Mouse (Mus musculus) midbrain, embryonic 10.5 days (tissue): ENCODE measurements around the gene Rab3il1. TPM values are rescaled to one million over a fixed set of nuclear protein-coding genes. Genes with fewer than 3 reads are reported as not detected.

Experiments used
- DNase-seq: peaks from one replicate; pipeline ENCODE4 v3.0.0-alpha.2; 2017; ENCODE audit warnings: low spot score
- H3K27ac ChIP-seq: fragments of 300-500 bp; sonication (generic); replicated peaks from 2 replicates; pipeline ENCODE4 v1.5.1; 2016; ENCODE audit warnings: mild to moderate bottlenecking
- H3K27me3 ChIP-seq: fragments of 300-500 bp; sonication (generic); 2 replicates; pipeline ENCODE4 v1.6.1; 2016; ENCODE audit warnings: low read depth, mild to moderate bottlenecking; ENCODE audit not compliant: poor library complexity, severe bottlenecking
- H3K36me3 ChIP-seq: fragments of 300-500 bp; sonication (generic); 2 replicates; pipeline ENCODE4 v1.6.1; 2016; ENCODE audit warnings: mild to moderate bottlenecking, moderate library complexity
- H3K4me1 ChIP-seq: fragments of 300-500 bp; sonication (generic); 2 replicates; pipeline ENCODE4 v1.6.1; 2016
- H3K4me3 ChIP-seq: fragments of 300-500 bp; sonication (generic); 2 replicates; pipeline ENCODE4 v1.5.1; 2016; ENCODE audit warnings: mild to moderate bottlenecking, moderate library complexity
- H3K9me3 ChIP-seq: fragments of 300-500 bp; sonication (generic); replicated peaks from 2 replicates; pipeline ENCODE4 v1.6.1; 2016; ENCODE audit warnings: mild to moderate bottlenecking
- WGBS: fragments of 180-500 bp; shearing (Covaris S2); methylation state at CpG from one replicate; pipeline ENCODE4 v1.1.7; 2016; 5-methylcytosine and 5-hydroxymethylcytosine counted together
- polyA plus RNA-seq: library from polyadenylated mRNA; unstranded; fragments of >200 nt; fragmentation: Nextera tagmentation; extraction: Ambion mirVana; gene quantifications from 2 replicates; pipeline ENCODE4 v1.2.1, GENCODE M21; 2016

Rab3il1 gene
- polyA plus RNA-seq, 1 experiment from 2014 or later: 34.6 TPM

DNA sequence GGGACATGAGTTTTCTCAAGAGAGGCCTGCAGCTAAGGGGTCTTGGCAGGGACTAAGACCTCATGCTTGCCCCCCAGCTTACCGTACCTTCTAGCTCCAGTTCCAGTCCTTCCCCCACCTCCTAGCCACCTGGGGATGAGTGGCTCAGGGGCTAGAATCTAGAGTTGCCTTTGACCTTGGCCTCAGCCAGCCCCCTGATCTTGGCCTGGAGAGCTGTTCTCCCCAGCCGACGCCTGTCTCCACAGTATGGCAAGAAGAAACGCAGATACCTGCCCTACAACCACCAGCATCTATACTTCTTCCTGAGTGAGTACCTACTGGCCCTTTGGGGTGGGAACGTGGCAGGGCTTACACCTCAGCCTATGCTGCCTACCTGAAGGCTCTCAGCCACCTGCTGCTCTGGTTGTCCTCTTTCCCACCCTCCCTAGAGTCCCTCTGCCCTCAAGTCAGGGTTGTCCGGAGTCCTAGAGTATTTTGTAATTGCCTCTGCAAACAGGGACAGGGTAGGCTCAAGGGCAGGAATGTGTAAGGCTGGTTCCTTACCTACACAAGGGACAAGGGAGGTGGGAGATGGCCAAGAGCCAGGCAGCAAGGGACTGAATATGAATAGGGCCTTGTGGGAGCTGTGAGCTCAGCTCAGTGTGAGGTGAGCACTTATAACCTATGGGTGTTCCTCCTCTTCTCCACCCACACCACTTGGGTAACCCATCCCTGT lies 53.0 kb downstream of the Rab3il1 start:
- H3K27ac ChIP-seq: no peak overlapping the region
- 87% methylated on average over 6 of the region's 6 CpGs for WGBS
- H3K9me3 ChIP-seq: no peaks in the 10 kb centered on the region
- no peak overlapping the region for H3K4me3 ChIP-seq
- no peaks in the 10 kb centered on the region for H3K27me3 ChIP-seq
- DNase-seq: no peak
- peaks cover 5% of the 10 kb centered on the region; the same call in 1 of the 2 replicates for H3K4me1 ChIP-seq
- peaks cover 9% of the 10 kb centered on the region; the same call in 1 of the 2 replicates for H3K36me3 ChIP-seq

DNA sequence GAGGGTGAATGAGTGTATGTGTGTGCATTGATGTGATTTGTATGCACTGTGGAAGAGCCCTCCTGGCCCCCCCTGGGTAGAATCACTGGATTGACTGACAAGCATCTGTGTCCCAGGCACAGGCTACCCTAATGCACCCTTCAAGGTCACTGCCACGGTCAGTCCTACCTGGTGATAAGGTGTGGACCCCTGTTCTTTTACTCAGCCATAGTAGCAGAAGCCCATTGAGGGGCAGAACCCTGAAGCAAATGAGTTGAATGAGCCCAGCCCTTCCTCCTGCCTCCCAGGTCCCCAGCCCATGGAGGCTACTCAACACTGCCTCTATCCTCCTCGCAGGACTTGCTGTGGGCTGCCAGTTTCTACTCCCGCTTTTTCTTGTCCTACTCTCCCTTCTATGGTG lies 53.8 kb downstream of the Rab3il1 start:
- H3K9me3 ChIP-seq: no peaks in the 10 kb centered on the region
- DNase-seq: no peak
- peaks cover 8% of the 10 kb centered on the region for H3K4me1 ChIP-seq
- H3K27ac ChIP-seq: no peak overlapping the region
- no peaks in the 10 kb centered on the region for H3K27me3 ChIP-seq
- WGBS: 84% methylated on average over 3 of the region's 3 CpGs
- peaks cover 9% of the 10 kb centered on the region; the same call in 1 of the 2 replicates for H3K36me3 ChIP-seq
- H3K4me3 ChIP-seq: no peak overlapping the region

DNA sequence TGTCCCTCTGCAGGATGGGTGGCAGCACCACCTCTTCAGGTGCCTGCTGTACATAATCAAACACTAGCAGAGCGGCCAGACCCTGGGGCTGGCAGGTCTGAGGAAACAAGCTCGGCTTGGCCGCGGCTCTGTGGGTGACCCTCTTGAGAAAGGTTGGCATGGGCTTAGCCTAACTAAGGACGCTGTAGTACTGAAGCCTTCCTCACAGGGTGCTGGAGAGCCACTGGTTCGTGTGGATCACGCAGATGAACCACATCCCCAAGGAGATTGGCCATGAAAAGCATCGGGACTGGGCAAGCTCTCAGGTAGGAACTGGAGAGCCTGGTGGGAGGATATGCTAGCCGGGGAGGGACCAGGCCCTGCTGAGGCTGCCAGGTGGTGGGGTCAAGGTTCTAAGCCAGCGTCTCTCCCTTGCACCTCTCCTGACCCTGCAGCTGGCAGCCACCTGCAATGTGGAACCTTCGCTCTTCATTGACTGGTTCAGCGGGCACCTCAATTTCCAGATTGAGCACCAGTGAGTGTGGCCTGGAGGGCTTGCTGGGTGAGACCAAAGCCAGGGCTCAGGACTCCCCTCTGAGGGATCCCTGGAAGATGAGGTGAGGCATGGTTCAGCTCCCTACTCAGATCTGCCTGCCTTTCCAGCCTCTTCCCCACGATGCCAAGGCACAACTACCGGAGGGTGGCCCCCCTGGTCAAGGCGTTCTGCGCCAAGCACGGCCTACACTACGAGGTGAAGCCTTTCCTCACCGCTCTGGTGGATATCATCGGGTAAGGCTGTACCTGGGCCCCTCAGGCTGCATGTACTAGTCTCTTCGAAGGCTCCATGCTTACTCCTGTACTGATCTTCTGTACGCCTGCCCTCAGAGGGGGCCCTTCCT lies 54.6 kb downstream of the Rab3il1 start:
- 89% methylated on average over 22 of the region's 22 CpGs for WGBS

DNA sequence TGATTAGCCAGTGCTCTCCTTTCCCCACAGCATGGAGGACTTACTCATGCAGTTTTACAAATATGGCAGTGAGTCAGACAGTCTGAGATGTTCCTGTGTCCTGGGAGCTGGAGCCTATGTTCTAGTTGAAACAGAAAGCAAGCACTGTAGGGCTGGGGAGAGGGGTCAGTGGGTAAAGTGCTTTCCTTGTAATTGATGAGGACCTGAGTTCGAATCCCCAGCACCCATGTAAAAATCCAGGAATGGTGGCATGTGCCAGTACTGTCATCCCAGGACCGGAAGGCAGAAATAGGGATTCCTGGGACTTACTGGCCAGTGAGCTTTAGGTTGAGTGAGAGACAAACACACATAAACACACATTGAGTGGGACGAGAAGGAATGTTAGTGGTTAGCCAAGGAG lies 55.2 kb downstream of the Rab3il1 start:
- H3K27ac ChIP-seq: no peak overlapping the region
- H3K36me3 ChIP-seq: peaks cover 17% of the 10 kb centered on the region
- H3K4me1 ChIP-seq: peaks cover 14% of the 10 kb centered on the region
- no peaks in the 10 kb centered on the region for H3K27me3 ChIP-seq
- WGBS: 95% methylated on average over 3 of the region's 3 CpGs
- no peak for DNase-seq
- H3K4me3 ChIP-seq: no peak overlapping the region
- no peaks in the 10 kb centered on the region for H3K9me3 ChIP-seq

More for the DNA sequence above, 54.6 kb downstream of the Rab3il1 start:
- H3K27me3 ChIP-seq: no peaks in the 10 kb centered on the region
- peaks cover 10% of the 10 kb centered on the region; the same call in 1 of the 2 replicates for H3K36me3 ChIP-seq
- H3K27ac ChIP-seq: no peak overlapping the region; the same call in 1 of the 2 replicates
- no peak overlapping the region for H3K4me3 ChIP-seq
- H3K9me3 ChIP-seq: no peaks in the 10 kb centered on the region
- H3K4me1 ChIP-seq: peaks cover 10% of the 10 kb centered on the region
- no peak for DNase-seq

DNA sequence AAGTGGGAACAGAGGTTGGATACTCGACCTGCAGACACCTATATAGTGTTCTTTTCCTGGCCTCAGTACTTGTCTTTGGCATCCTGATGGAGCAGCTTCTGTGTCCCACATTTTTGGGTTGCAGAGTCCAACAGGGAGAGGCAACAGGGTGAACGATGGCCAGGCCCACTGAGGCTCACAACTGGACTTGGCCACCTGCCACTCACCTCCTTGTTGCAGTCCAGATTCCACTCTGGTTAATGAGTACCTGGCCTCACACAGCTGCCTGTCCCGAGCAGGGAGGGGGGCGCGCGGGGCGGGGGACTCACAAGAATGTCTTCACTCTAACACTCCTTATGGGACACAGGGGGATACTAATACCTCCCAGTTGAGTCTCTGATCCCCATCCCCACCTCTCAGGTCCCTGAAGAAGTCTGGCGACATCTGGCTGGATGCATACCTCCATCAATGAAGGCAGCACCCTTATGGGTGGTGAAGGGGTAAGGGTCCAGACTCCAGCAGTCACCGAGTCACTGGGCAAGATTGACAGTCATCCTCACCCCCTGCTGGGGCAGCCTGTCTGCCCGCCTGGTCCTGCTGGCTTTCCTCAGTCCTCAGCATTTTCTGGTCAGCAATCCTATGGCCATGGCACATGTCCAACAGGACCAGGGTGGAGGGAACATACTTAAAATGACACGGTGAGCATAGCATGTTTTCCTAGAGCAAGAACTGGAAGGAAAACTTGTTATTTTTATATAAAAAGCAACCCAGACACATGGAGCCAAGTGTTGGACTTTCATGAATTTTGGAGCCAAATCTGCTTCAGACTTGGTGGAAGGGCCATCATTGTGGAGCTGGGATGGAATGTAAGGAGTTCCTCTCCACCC lies 56.2 kb downstream of the Rab3il1 start:
- no peak for DNase-seq
- Histone ChIP-seq H3K4me1 (peaks cover 14% of the 10 kb centered on the region), H3K36me3 (peaks cover 27% of the 10 kb centered on the region), H3K4me3 (no peak overlapping the region), H3K27ac (no peak overlapping the region), H3K9me3 (no peaks in the 10 kb centered on the region), H3K27me3 (no peaks in the 10 kb centered on the region)
- 76% methylated on average over 11 of the region's 11 CpGs for WGBS

DNA sequence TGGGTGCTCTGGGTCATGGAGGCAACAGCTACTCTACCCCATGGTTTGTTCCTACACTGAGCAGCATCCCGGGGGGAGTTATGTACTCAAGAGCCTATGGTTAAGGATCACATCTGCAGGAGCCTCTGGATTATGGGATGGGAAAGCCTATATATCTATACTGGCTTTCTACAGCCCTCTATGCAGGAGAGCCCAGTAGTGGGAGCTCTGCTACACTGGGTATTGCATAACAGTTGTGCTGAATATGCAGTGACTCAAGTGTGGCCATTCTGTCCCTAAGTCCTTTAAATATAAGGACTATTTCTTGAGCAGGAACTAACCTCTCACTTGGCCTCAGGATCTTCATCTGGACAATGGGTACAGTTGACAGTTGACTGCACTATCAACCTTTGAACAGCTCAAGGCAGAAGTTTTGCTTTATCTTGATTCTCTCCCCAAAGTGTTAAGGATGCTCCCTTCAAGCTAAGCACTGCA lies 56.9 kb downstream of the Rab3il1 start:
- H3K4me3 ChIP-seq: no peak overlapping the region
- peaks cover 34% of the 10 kb centered on the region for H3K36me3 ChIP-seq
- no peaks in the 10 kb centered on the region for H3K9me3 ChIP-seq
- WGBS: 81% methylated on average over 1 of the region's 1 CpGs
- DNase-seq: no peak
- no peak overlapping the region for H3K27ac ChIP-seq
- H3K27me3 ChIP-seq: no peaks in the 10 kb centered on the region
- H3K4me1 ChIP-seq: peaks cover 14% of the 10 kb centered on the region

DNA sequence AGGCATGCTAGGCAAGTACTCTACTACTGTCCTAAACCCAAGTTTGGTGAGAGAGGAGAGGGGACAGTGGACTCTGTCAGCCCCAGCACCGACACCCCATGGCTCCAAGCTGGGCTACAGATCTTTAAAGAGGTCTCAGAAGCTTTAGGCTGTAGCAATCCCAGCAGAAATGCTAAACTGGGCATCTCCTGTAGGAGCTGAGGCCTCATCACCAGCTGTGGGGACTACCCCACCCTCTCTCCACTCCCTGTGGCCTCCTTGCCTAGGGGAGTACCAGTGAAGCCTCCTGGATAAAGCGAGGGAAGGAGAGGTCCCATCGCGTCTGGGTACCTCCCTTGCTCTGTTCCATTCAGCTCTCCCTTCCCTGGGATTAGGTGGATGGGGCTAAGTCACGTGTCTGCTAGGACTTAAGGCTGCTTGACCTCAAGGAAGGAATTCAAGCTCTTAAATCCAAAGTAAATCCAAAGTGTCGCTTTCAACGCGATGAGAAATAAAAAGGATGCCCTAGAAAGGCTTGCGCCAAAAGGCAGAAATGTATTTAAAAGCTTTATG lies 57.5 kb downstream of the Rab3il1 start:
- no peak for DNase-seq
- WGBS: 53% methylated on average over 9 of the region's 9 CpGs
- Histone ChIP-seq H3K27ac (no peak overlapping the region), H3K4me1 (peaks cover 14% of the 10 kb centered on the region), H3K4me3 (no peak overlapping the region), H3K36me3 (peaks cover 40% of the 10 kb centered on the region), H3K27me3 (no peaks in the 10 kb centered on the region), H3K9me3 (no peaks in the 10 kb centered on the region)

DNA sequence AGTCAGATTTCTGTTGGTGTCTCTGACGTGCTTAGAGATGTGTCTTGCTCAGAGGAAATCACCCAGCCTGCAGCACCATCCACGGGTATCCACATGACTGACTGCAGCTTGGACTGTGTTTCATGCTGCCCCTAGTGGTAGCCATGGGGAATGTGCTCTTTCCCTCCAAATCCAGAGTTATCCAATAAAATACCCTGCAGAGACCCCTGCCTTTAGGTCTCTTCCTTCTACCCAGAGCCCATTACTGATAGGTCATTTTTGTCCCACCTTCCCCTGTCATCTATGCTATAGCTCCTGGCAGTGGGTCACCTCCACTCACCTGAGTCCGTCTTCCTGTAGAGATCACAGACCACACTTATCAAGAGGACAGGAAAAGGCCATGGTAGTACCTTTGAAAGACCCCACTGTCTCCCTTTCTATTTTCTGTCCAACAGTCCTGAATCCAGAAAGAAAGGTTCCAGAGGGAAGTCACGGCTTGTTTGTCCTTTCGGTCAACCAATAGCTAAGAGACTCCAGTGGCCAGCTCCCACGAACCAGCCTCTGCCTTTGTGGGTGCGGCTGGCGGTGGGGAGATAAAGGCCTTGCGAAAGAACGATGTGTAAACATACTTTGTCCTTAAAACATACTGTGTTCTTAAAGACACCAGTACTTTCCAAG lies 58.6 kb downstream of the Rab3il1 start:
- Histone ChIP-seq H3K36me3 (peaks cover 51% of the 10 kb centered on the region), H3K4me3 (no peak overlapping the region), H3K4me1 (peaks cover 14% of the 10 kb centered on the region), H3K9me3 (no peaks in the 10 kb centered on the region), H3K27me3 (no peaks in the 10 kb centered on the region), H3K27ac (no peak overlapping the region; the same call in 1 of the 2 replicates)
- 59% methylated on average over 10 of the region's 10 CpGs for WGBS
- peak; percentile 53 for DNase-seq

DNA sequence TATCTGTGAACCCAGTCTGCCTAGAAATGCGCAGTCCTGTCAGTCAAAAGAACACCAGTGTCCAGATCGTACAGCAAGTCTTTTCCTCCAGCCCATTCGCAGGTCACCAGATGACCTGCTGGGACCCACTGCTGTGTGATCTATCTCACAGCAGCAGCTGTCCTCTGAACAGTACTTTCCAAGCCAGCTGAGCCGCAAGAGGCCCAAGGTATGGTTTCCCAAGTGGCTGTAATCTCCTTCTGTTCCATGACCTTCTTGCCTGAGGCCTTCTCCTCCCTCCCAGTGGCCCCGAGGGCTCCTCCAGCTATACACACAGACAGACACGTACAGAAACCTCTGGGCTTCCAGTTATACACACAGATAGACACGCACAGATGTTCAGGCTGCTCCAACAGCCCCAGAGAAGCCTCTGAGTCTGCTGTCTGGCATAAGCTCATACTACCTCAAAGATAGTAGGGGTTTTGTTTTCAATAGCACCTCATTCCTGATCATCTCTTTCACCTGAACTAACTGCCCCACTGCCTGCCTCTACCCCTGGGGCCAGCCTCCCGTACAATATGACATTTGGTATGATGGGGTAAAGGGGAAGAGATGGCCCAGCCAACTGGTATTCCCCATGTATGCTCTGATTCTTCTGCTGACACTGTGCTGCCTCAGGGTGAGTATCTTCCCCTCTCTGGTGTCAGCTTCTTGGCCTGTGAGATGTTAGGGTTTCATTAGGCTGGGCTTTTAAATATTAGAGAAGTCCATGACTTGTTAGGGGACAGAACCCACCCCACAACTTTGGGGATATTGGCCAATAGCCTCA lies 59.5 kb downstream of the Rab3il1 start:
- DNase-seq: peak; percentile 26
- WGBS: 60% methylated on average over 8 of the region's 8 CpGs
- Histone ChIP-seq H3K27me3 (no peaks in the 10 kb centered on the region), H3K4me1 (peaks cover 14% of the 10 kb centered on the region), H3K27ac (no peak overlapping the region; the same call in 1 of the 2 replicates), H3K36me3 (peaks cover 60% of the 10 kb centered on the region), H3K9me3 (no peaks in the 10 kb centered on the region), H3K4me3 (no peak overlapping the region)

DNA sequence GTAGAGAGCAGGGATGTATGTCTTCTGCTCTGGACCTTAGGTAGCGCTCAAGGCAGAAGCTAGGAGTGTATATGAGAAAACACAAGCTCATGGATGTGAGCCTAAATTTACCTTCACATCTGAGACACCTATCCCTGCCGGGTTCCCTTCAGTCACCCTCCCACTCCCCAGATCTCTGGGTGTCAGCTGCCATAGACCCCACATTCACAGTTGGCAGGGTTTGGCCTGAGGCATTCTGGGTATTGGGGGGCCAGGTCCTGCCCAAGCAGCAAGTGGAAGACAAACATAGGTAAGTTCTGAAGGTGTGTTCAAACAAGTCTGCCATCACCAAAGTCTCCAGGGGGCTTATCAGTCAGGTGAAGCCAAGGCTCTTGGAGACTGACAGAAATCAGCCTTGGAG lies 60.2 kb downstream of the Rab3il1 start:
- Histone ChIP-seq H3K36me3 (peaks cover 66% of the 10 kb centered on the region), H3K27ac (no peak overlapping the region; the same call in 1 of the 2 replicates), H3K4me1 (peaks cover 14% of the 10 kb centered on the region), H3K4me3 (no peak overlapping the region), H3K27me3 (no peaks in the 10 kb centered on the region), H3K9me3 (no peaks in the 10 kb centered on the region)
- 95% methylated on average over 2 of the region's 2 CpGs for WGBS
- DNase-seq: no peak

DNA sequence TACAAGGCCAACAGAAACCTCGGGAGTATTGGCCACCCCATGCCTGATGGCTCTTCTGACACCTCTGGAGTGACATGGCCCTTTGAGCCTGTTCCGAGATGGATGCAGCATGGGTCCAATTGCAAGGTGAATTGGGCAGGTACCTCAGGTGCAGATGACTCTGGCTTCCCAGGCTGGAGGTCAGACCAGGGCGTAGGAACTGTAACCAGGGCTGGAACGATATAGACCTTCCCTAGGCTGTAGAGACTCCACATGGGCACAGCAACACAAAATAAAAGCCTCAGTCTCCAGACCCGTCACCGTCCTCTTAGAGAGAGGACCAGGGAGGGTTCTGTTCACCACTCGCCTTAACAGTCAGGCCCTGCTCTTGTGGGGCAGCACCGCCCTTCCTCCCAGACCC lies 60.8 kb downstream of the Rab3il1 start:
- Histone ChIP-seq H3K4me3 (no peak overlapping the region), H3K9me3 (no peaks in the 10 kb centered on the region), H3K36me3 (peaks cover 70% of the 10 kb centered on the region), H3K4me1 (peaks cover 14% of the 10 kb centered on the region), H3K27ac (no peak overlapping the region), H3K27me3 (no peaks in the 10 kb centered on the region)
- no peak for DNase-seq
- WGBS: 93% methylated on average over 8 of the region's 8 CpGs
